Mouse (Mus musculus): ENCODE measurements around the gene Hccs.
"Not testable (repeated sequence)": the region's sequence is repeated elsewhere in the genome, so short reads cannot be mapped to it uniquely, and the experiment has no call there.

Gene Hccs

GRCm38 (mm10) chrX:169319945-169320667 is at the start of gene Hccs:
Hccs (minus strand) TSS chrX:169320372.
- DNase-seq = peak; percentile 86

GRCm38 (mm10) chrX:169357146-169357772 is 37.1 kb upstream of the Hccs start:
- no peak for DNase-seq

- DNase-seq = no peak
Measured at GRCm38 (mm10) chrX:169338213-169338612, 18.0 kb upstream of the Hccs start.

- DNase-seq = no peak
Measured at GRCm38 (mm10) chrX:169337559-169337958, 17.4 kb upstream of the Hccs start.

- DNase-seq = peak; percentile 3
Measured at GRCm38 (mm10) chrX:169332264-169332663, 12.1 kb upstream of the Hccs start.

GRCm38 (mm10) chrX:169325929-169326595 is 5.9 kb upstream of the Hccs start:
- DNase-seq = no peak

- DNase-seq = not testable (repeated sequence)
Measured at GRCm38 (mm10) chrX:169320668-169321005, 465 bp upstream of the Hccs start.

GRCm38 (mm10) chrX:169319066-169319760 is 959 bp downstream of the Hccs start:
- no peak for DNase-seq

- no peak for DNase-seq
Measured at GRCm38 (mm10) chrX:169308559-169308958, 11.6 kb downstream of the Hccs start.

- DNase-seq = peak; percentile 35
Measured at GRCm38 (mm10) chrX:169303945-169304344, 16.2 kb downstream of the Hccs start.

GRCm38 (mm10) chrX:169302271-169303045 is 17.7 kb downstream of the Hccs start:
- DNase-seq = no peak

- no peak for DNase-seq
Measured at GRCm38 (mm10) chrX:169299579-169299978, 20.6 kb downstream of the Hccs start.

GRCm38 (mm10) chrX:169263433-169264172 is 56.6 kb downstream of the Hccs start:
- no peak for DNase-seq

GRCm38 (mm10) chrX:169262212-169262611 is 58.0 kb downstream of the Hccs start:
- no peak for DNase-seq

- no peak for DNase-seq
Measured at GRCm38 (mm10) chrX:169261034-169261433, 59.1 kb downstream of the Hccs start.

- DNase-seq = no peak
Measured at GRCm38 (mm10) chrX:169256741-169257140, 63.4 kb downstream of the Hccs start.

GRCm38 (mm10) chrX:169255915-169256314 is 64.3 kb downstream of the Hccs start:
- no peak for DNase-seq

GRCm38 (mm10) chrX:169222357-169223062 is 97.7 kb downstream of the Hccs start:
- DNase-seq = no peak

- DNase-seq = no peak
Measured at GRCm38 (mm10) chrX:169220064-169220463, 100.1 kb downstream of the Hccs start.

GRCm38 (mm10) chrX:169210019-169210418 is 110.2 kb downstream of the Hccs start:
- DNase-seq = no peak
